Mouse (Mus musculus): ENCODE measurements at regions not wholly inside any gene's neighbourhood (a gene's known extent, or its start where the extent isn't known, plus 50 kb on each side); places are given as distances from the start of the nearest gene placed in this dataset.

- DNase-seq (ENCODE audit: extremely low spot score in 1 of 2, low spot score in 1 of 2) = no peak
Observed at GRCm38 (mm10) chr10:21446641-21447040, 69.5 kb downstream of the Aldh8a1 start.

- no peak for DNase-seq (ENCODE audit: extremely low spot score in 1 of 2, low spot score in 1 of 2)
Observed at GRCm38 (mm10) chr10:21448132-21448531, 71.0 kb downstream of the Aldh8a1 start.

GRCm38 (mm10) chr10:21448942-21449341 is 71.9 kb downstream of the Aldh8a1 start:
- DNase-seq (ENCODE audit: extremely low spot score in 1 of 2, low spot score in 1 of 2) = no peak

- no peak for DNase-seq (ENCODE audit: extremely low spot score in 1 of 2, low spot score in 1 of 2)
Observed at GRCm38 (mm10) chr10:21452611-21453010, 75.5 kb downstream of the Aldh8a1 start.

GRCm38 (mm10) chr10:21453527-21453926 is 76.4 kb downstream of the Aldh8a1 start:
- no peak for DNase-seq (ENCODE audit: extremely low spot score in 1 of 2, low spot score in 1 of 2)

GRCm38 (mm10) chr10:21454153-21454552 is 77.1 kb downstream of the Aldh8a1 start:
- DNase-seq (ENCODE audit: extremely low spot score in 1 of 2, low spot score in 1 of 2) = no peak

- DNase-seq (ENCODE audit: extremely low spot score in 1 of 2, low spot score in 1 of 2) = no peak
Observed at GRCm38 (mm10) chr10:21454757-21455156, 77.7 kb downstream of the Aldh8a1 start.

- DNase-seq (ENCODE audit: extremely low spot score in 1 of 2, low spot score in 1 of 2) = no peak
Observed at GRCm38 (mm10) chr10:21455863-21456262, 78.8 kb downstream of the Aldh8a1 start.

- DNase-seq (ENCODE audit: extremely low spot score in 1 of 2, low spot score in 1 of 2) = no peak
Observed at GRCm38 (mm10) chr10:21456359-21456758, 79.3 kb downstream of the Aldh8a1 start.

- no peak for DNase-seq (ENCODE audit: extremely low spot score in 1 of 2, low spot score in 1 of 2)
Observed at GRCm38 (mm10) chr10:21456991-21457390, 79.9 kb downstream of the Aldh8a1 start.

GRCm38 (mm10) chr10:21458608-21459007 is 81.5 kb downstream of the Aldh8a1 start:
- no peak for DNase-seq (ENCODE audit: extremely low spot score in 1 of 2, low spot score in 1 of 2)

- no peak for DNase-seq (ENCODE audit: extremely low spot score in 1 of 2, low spot score in 1 of 2)
Observed at GRCm38 (mm10) chr10:21460062-21460461, 83.0 kb downstream of the Aldh8a1 start.

GRCm38 (mm10) chr10:21462915-21463314 is 85.8 kb downstream of the Aldh8a1 start:
- no peak for DNase-seq (ENCODE audit: extremely low spot score in 1 of 2, low spot score in 1 of 2)

- peak; percentile 84 to 96 for DNase-seq (ENCODE audit: extremely low spot score in 1 of 2, low spot score in 1 of 2)
Observed at GRCm38 (mm10) chr10:21465362-21465761, 88.3 kb downstream of the Aldh8a1 start.

GRCm38 (mm10) chr10:21465806-21466377 is 88.8 kb downstream of the Aldh8a1 start:
- no peak for DNase-seq (ENCODE audit: extremely low spot score in 1 of 2, low spot score in 1 of 2)

- no peak for DNase-seq (ENCODE audit: extremely low spot score in 1 of 2, low spot score in 1 of 2)
Observed at GRCm38 (mm10) chr10:21467425-21468085, 90.5 kb downstream of the Aldh8a1 start.

GRCm38 (mm10) chr10:21468421-21468820 is 91.3 kb downstream of the Aldh8a1 start:
- DNase-seq (ENCODE audit: extremely low spot score in 1 of 2, low spot score in 1 of 2) = no peak

GRCm38 (mm10) chr10:21469961-21470360 is 92.9 kb downstream of the Aldh8a1 start:
- no peak for DNase-seq (ENCODE audit: extremely low spot score in 1 of 2, low spot score in 1 of 2)

GRCm38 (mm10) chr10:21470589-21470988 is 93.5 kb downstream of the Aldh8a1 start:
- peak; percentile 21 to 25 for DNase-seq (ENCODE audit: extremely low spot score in 1 of 2, low spot score in 1 of 2)

- no peak for DNase-seq (ENCODE audit: extremely low spot score in 1 of 2, low spot score in 1 of 2)
Observed at GRCm38 (mm10) chr10:21474242-21474641, 97.2 kb downstream of the Aldh8a1 start.

- DNase-seq (ENCODE audit: extremely low spot score in 1 of 2, low spot score in 1 of 2) = no peak
Observed at GRCm38 (mm10) chr10:21478004-21478403, 100.9 kb downstream of the Aldh8a1 start.

GRCm38 (mm10) chr10:21479403-21479802 is 102.3 kb downstream of the Aldh8a1 start:
- no peak for DNase-seq (ENCODE audit: extremely low spot score in 1 of 2, low spot score in 1 of 2)

Data from layer of hippocampus, postnatal 25 days (tissue).